Mouse (Mus musculus) ES-Bruce4 (cell line): ENCODE measurements around the gene Rassf5.

ENCODE experiments used
- CTCF ChIP-seq: IDR thresholded peaks from one replicate; pipeline ENCODE4 v1.8.1; 2011; ENCODE audit warnings: low read depth, low read length
- EP300 ChIP-seq: IDR thresholded peaks from 2 replicates; pipeline ENCODE4 v1.6.1; 2011; ENCODE audit warnings: low read depth, low read length; ENCODE audit not compliant: insufficient read depth
- POLR2A ChIP-seq: IDR thresholded peaks from one replicate; pipeline ENCODE4 v1.8.1; 2011; ENCODE audit warnings: low read length; ENCODE audit not compliant: insufficient read depth

- no peak for TF ChIP-seq CTCF
- no peak for TF ChIP-seq POLR2A
- TF ChIP-seq EP300 = no peak
Measured at GRCm38 (mm10) chr1:131228225-131228624, 16.8 kb downstream of the Rassf5 start.
